Mouse (Mus musculus) ovary, postnatal 10 days (tissue): ENCODE measurements around the gene Igsf21.

Experiments used
- DNase-seq: peaks from one replicate; pipeline ENCODE4 v3.0.0; 2022; ENCODE audit warnings: low spot score

Igsf21 gene

DNA sequence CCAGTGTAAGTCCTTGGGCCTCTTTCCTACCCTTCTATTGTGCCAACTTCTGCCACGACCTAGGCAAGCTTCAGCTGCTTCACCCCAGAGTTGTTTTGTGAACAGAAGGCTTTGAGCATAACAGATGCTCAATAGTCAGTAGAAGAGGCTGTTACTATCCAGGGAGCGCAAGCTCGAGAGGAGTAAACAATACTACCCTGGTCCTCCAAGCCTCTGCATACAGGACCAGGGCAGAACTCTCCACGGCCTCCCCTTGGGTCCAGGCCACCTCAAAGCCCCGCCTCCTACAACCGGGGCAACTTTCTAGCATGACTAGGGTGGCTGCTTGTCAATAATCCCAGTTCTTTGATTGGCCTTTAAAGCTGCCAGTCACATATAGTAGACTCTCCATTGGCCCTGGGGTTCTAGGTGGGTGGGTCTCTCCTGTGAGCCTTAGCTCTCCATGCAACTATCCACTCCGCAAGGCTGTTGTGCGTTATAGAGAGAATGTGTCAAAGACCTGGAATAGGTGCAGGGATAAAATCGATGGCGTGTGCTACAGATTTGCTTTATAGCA, 198.7 kb downstream of the Igsf21 start:
- no peak for DNase-seq

- no peak for DNase-seq
Measured at GRCm38 (mm10) chr4:140043953-140044352, 202.6 kb downstream of the Igsf21 start.

DNA sequence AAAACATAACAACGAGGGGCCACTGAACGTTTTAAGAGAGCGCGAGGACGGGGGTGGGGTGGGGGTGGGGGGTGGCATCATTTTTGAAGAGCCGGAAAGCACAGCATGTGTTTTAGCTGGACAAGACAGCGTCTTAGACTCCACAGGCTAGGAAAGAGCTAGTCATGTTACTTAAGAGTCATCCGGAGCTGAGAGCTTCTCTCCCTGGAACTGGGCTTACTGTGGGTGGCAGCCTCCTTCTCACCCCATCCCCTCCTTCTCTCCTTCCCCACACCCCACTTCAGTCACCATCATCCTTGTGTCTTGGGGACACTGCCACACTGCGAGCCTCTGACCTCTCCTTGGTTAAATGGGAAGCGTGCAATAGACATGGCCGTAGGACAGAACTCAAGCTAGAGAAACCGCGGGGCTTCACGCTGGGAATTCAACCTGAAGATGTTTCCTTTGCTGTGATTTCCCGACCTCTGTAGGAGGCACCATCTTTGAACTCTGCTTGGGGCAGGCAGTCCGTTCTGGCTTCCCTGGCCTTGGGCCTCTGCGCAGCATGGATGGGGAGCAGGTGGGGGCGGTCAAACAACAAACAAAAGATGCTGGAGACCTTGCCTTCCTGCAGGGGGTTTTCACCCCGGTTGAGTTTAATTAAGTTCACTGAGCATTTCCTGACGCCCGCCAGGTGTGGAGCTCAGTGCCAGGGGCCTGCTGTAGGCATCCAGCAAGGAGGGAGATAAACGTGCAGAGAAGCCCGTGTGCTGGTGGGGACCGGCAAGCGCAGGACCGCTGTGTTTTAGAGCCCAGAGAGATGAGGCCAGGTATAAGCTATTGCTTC, 207.8 kb downstream of the Igsf21 start:
- no peak for DNase-seq

DNA sequence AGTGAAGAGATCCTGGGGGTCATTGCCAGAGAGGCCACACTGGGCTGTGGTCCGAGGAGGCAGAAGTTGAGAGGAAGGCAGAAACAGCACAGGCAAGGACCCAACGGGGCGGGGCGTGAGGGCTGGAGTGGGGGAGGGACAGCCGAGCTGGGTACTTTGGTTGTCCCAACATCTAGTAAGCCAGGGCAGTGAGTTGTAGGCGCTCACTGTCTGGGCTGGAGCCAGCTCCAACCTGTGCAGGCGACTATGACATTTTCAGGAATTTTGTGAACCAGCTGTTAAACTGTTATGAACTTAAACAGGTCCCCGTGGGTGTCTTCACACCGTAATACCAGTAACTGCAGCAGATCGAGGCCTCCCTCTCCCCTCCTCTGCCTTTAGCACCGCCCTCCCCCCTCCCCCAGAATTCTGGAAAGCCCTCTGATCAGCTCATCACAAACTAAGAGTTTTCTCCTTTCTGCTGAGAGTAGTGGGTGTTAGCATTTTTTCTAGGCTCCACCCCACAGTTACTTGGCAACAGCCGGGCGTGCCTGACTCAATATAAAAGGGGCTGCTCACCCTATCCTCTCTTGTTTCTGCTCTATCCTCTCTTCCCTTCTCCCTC, 208.7 kb downstream of the Igsf21 start:
- DNase-seq = peak; percentile 27

GRCm38 (mm10) chr4:140035232-140035631, 211.4 kb downstream of the Igsf21 start:
- no peak for DNase-seq

GRCm38 (mm10) chr4:140033394-140033793, 213.2 kb downstream of the Igsf21 start:
- no peak for DNase-seq

DNA sequence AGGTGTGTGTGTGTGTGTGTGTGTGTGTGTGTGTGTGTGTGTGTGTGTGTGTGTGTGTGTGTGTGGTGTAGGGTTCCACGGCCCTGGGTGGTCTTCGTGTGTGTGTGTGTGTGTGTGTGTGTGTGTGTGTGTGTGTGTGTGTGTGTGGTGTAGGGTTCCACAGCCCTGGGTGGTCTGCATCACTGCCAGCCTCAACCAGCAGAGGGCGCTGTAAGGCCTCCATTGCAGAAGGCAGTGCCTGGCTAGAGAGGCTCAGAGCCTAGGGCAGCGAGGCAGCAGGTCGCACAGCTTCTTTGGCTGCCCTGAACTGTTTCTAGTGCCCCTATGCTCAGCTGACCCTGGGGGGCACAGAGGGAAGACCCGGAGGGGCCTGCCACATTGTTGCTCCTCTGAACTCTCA, 216.2 kb downstream of the Igsf21 start:
- DNase-seq = no peak

DNA sequence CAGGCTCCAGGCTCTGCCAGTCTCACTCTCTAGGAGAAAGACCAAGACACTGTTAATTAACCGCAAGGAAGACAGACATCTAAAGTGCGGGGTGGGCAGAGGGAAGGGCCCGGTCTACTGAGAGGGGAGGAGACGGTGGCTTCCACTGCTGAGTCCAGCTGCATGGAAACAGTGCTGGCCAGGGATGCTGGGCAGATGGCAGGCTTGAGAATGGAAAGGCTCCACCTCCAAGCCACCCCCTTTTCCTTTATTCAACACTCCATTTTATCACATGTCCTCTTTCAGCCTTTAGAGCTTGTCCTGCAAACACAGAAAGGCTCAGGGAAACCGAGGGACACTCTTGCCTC, 216.6 kb downstream of the Igsf21 start:
- no peak for DNase-seq

DNA sequence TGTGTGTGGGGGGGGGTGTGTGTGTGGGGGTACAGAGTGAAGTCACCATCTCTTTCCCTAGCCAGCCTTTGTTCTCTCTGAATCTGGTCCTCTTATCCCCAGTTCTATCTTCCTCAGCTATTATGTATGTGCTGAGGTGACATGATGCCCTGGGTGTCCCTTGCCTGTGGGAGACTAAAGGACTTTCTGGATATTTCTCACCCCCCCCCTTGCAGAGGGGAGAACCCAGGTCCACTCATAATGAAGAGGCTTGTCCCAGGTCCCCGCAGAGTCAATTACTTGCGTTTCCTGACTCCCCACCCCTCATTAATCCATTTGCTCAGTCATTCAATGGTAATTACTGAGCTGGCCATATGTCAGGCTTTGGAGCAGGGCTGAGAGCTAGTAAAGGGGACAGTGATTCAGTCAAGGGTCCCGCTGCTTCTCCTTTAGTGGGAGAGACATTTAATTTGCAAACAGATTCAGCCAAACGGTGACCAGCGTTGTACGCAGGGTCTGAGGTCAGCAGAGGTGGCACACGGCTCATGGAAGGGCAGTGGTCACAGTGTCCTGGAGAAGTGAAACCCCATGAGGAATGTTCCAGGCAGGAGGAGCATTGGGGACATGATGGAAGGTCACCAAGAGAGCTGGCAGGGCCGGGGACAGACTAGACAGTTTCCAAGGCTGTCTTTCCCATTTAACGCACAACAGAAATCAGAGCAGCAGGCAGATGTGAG, 217.1 kb downstream of the Igsf21 start:
- DNase-seq = no peak

DNA sequence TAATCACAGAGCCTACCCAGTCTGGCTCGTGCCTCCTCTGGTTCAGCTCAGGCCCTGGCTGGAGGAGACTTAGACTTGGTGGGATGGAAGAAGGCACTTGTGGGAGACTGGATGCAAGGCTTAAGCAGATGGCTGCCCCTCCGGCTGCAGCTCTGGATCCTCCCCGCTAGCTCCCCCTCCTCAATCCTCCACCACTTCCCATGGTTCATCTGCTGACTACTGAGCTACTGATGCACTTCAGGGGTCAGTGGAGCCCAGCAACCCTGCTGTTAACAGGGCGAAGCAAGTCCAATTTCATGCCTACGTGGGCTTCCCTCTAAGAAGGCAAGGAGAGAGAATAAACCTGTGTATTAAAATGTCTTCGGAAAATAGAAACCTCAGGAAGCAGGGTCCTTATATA, 222.8 kb downstream of the Igsf21 start:
- DNase-seq = no peak

DNA sequence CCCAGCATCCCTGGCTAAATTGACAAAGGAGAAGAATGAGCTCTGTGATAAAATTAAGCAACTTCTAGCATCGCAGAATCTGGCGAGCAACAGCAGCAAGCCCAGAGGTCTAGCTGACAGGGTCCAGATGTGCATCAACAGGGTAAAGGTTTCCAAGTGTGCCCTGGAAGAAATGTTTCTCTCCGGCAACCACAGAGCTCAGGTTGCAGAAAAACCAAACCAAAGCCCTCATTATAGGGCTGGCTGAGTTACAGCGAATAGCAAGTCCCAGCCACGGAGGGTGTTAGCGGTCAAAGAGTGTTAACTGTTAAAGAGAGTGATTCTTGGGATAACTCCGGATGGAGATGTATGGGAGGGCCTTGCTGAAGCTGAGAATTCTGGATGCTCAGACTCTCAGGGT, 230.7 kb downstream of the Igsf21 start:
- DNase-seq = no peak

GRCm38 (mm10) chr4:140010728-140011470, 235.7 kb downstream of the Igsf21 start:
- DNase-seq = no peak

- DNase-seq = no peak
Measured at GRCm38 (mm10) chr4:140004932-140005331, 241.7 kb downstream of the Igsf21 start.

DNA sequence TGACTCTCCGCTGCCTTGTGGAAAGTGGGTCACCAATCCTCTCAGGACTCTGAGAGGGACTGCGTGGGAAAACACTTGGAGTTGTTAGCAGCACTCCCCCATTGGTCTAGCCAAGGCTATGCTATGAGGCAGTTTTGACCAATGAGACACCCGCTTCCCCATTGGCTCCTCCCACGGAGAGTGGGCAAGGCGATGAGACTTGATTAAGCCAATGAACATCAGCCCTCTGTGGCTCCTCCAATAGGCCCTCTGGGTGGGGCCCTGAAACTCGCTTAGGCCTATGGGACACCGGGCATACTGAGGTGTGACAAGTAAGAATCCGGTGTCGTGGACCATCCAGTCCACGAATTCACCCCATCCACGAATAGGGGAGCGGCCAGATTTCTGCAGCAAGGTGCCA, 242.4 kb downstream of the Igsf21 start:
- no peak for DNase-seq

DNA sequence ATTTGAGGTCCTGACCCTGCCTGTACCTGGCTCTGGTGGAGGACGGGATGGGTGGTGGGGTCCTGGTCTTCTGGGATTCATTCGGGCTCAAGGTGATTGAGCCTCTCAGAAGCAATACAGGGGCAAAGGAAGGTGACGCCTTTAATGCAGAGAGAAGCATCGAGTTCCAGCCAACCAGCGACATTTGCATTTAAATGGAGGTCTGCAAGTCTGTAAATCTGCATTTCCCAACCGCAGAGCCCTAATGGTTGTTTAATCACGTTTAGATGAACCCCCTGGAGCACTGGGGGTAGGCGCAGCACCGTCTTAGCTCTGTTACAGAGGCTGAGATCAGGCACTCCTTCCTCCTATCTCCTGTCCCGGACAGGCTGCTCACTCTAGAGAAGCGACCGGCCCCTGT, 244.5 kb downstream of the Igsf21 start:
- no peak for DNase-seq

- no peak for DNase-seq
Measured at GRCm38 (mm10) chr4:140000911-140001310, 245.7 kb downstream of the Igsf21 start.

DNA sequence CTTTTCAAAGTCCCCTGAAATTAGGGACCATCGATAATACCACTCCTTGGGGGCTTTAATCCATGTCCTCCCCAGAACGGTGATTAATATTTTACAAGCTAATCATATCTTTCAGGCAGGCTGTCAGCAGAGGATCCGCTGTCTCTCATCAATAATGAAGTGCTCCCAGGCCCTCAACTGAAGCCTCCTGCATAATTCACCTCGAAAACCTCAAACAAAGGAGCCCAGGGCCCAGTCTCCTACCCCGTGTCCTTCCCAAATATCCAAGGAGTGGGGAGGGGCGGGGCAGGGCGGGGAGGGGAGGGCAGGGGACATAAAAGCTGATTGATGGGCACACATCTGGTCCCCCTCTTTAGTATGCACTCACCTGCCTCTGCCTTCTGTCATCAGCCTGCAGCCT, 247.6 kb downstream of the Igsf21 start:
- DNase-seq = no peak

DNA sequence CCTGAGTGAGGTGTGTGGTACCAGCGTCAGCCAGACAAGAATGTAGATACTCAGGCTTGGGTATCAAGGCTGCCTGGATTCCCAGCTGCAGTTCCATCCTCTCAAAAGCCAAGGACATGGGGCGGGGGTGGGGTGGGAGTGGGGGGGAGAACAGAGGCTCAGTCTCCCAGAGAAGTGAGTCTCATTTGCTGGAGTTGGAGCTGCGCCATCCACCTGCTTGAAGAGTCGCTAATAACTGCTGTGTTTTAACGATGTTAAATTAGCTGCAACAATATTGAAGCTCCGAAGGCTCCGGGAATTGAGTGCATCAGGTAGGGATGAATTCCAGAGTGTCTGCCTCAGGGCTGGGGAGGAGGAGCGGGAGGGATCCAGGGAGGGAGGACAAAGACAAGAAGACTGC, 250.9 kb downstream of the Igsf21 start:
- no peak for DNase-seq

- DNase-seq = no peak
Measured at GRCm38 (mm10) chr4:139993111-139993755, 253.4 kb downstream of the Igsf21 start.

DNA sequence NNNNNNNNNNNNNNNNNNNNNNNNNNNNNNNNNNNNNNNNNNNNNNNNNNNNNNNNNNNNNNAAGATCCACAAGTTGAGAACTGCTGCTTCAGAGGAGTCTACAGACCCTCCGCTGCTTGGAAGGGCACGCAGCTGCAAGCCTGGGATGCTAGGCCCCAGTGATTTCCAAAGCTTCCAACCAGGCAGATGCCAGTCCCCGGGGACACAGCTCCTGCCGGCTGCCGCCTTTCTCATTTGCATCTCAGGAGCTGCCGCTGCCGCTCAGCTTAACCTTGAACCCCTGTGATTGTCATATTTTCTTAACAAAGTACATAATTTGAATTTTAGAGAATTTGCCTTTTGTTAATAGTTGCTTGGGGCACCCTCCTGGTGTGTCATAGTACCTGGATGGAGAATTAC, 259.7 kb downstream of the Igsf21 start:
- no peak for DNase-seq

GRCm38 (mm10) chr4:139978716-139979115, 267.9 kb downstream of the Igsf21 start:
- no peak for DNase-seq

GRCm38 (mm10) chr4:139977308-139977781, 269.2 kb downstream of the Igsf21 start:
- DNase-seq = no peak
